ENCODE assay signal across 16 mouse cellular contexts in the genomic region with DNA sequence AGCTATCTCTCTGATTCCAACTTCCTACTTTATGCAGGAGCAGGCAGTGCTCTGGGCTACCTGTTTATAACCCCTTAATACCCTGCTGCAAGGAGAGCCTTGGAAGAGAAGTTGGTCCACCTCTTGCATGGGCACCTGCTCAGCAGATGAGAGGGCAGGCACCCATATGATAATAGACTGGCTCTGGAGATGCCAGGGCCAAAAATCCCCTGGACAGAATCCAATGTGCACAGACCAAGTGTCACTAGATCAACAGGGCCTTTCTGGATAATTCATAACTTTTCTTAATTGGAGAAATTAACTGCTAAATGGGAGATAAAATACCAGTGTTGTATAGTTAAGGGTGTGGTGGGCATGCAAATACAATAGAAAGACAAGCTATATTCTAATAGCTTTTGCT. TPM values are rescaled to one million over a fixed set of nuclear protein-coding genes. Genes with fewer than 3 reads are reported as not detected.
"Had no signal": no experiment of that assay in that cellular context is flagged by ENCODE, and none has a peak within 500 bp of the region (broad histone marks: within the 10 kb centered on the region; RNA-seq: fewer than 3 reads in every experiment).

No protein-coding gene starts in this region.

- H3K27ac ChIP-seq: lung, embryonic 15.5 days; macrophage; midbrain, embryonic 13.5 days; midbrain, embryonic 15.5 days; neural tube, embryonic 12.5 days; stomach, embryonic 15.5 days; stomach, postnatal 0 days had no signal

- H3K36me3 ChIP-seq: lung, embryonic 15.5 days; midbrain, embryonic 13.5 days; midbrain, embryonic 15.5 days; neural tube, embryonic 12.5 days; stomach, embryonic 15.5 days had no signal

- H3K9me3 ChIP-seq: lung, embryonic 15.5 days; midbrain, embryonic 13.5 days; midbrain, embryonic 15.5 days; neural tube, embryonic 12.5 days; stomach, embryonic 15.5 days had no signal

- H3K27me3 ChIP-seq: midbrain, embryonic 15.5 days had no signal

- H3K4me1 ChIP-seq: lung, embryonic 15.5 days; megakaryocyte, embryonic 14.5 days; stomach, embryonic 15.5 days had no signal

- H3K9ac ChIP-seq: lung, embryonic 15.5 days; midbrain, embryonic 13.5 days; midbrain, embryonic 15.5 days; neural tube, embryonic 12.5 days; stomach, embryonic 15.5 days had no signal

- H3K4me3 ChIP-seq: lung, embryonic 15.5 days; megakaryocyte, embryonic 14.5 days; midbrain, embryonic 13.5 days; midbrain, embryonic 15.5 days; neural tube, embryonic 12.5 days; stomach, embryonic 15.5 days had no signal

- ATAC-seq: lung, postnatal 0 days; midbrain, embryonic 13.5 days; midbrain, embryonic 15.5 days had no signal

- H3K4me2 ChIP-seq: lung, embryonic 15.5 days; midbrain, embryonic 11.5 days; midbrain, embryonic 13.5 days; midbrain, embryonic 15.5 days; neural tube, embryonic 12.5 days; stomach, embryonic 15.5 days had no signal

- DNase-seq: lung, postnatal 14 days; lung, postnatal 36 days; right cerebral cortex, postnatal 14 days; thymus, adult 2 months; thymus, postnatal 25 days; thymus, postnatal 4 days had no signal

RNA-seq across cellular contexts. Expression of a gene that starts 6.7 kb away (rescaled TPM):
- polyA plus RNA-seq: macrophage had no signal
